Mouse (Mus musculus) skeletal muscle tissue, adult 2 months (tissue): ENCODE results near the gene Taf1d.
"Not testable (repeated sequence)": the region's sequence is repeated elsewhere in the genome, so short reads cannot be mapped to it uniquely, and the experiment has no call there.

Experiments used
- DNase-seq: peaks from one replicate; pipeline ENCODE4 v3.0.0-alpha.2; 2012; ENCODE audit warnings: low read depth, low spot score

Gene Taf1d

GRCm38 (mm10) chr9:15305503-15306397, at the start of gene Taf1d:
Gene Taf1d, plus strand, starts transcription at chr9:15306214.
- DNase-seq: peak; percentile 94

- DNase-seq: no peak
These were observed 49.8 kb upstream of the Taf1d start for GRCm38 (mm10) chr9:15256214-15256613.

- no peak for DNase-seq
These were observed 44.0 kb upstream of the Taf1d start for GRCm38 (mm10) chr9:15261980-15262379.

- DNase-seq: no peak
These were observed 42.5 kb upstream of the Taf1d start for GRCm38 (mm10) chr9:15263487-15263886.

GRCm38 (mm10) chr9:15273981-15274380, 32.0 kb upstream of the Taf1d start:
- no peak for DNase-seq

- DNase-seq: no peak
These were observed 29.2 kb upstream of the Taf1d start for GRCm38 (mm10) chr9:15276855-15277254.

- no peak for DNase-seq
These were observed 27.7 kb upstream of the Taf1d start for GRCm38 (mm10) chr9:15278343-15278742.

- no peak for DNase-seq
These were observed 26.8 kb upstream of the Taf1d start for GRCm38 (mm10) chr9:15279139-15279648.

- peak; percentile 95 for DNase-seq
These were observed 26.1 kb upstream of the Taf1d start, which contains the start of gene Med17 for GRCm38 (mm10) chr9:15279649-15280490. Gene Med17, minus strand, starts transcription at chr9:15279931.

- no peak for DNase-seq
These were observed 25.5 kb upstream of the Taf1d start for GRCm38 (mm10) chr9:15280491-15280879.

- no peak for DNase-seq
These were observed 20.6 kb upstream of the Taf1d start for GRCm38 (mm10) chr9:15285443-15285842.

- no peak for DNase-seq
These were observed 18.2 kb upstream of the Taf1d start for GRCm38 (mm10) chr9:15287846-15288245.

- DNase-seq: no peak
These were observed 17.6 kb upstream of the Taf1d start for GRCm38 (mm10) chr9:15288402-15288801.

- DNase-seq: no peak
These were observed 16.8 kb upstream of the Taf1d start for GRCm38 (mm10) chr9:15289251-15289650.

- DNase-seq: no peak
These were observed 8.9 kb upstream of the Taf1d start for GRCm38 (mm10) chr9:15297112-15297511.

- DNase-seq: no peak
These were observed 7.6 kb upstream of the Taf1d start for GRCm38 (mm10) chr9:15298451-15298850.

- DNase-seq: no peak
These were observed 6.0 kb upstream of the Taf1d start for GRCm38 (mm10) chr9:15300056-15300455.

GRCm38 (mm10) chr9:15301399-15301798, 4.6 kb upstream of the Taf1d start:
- peak; percentile 85 for DNase-seq

GRCm38 (mm10) chr9:15302006-15302405, 4.0 kb upstream of the Taf1d start:
- not testable (repeated sequence) for DNase-seq

GRCm38 (mm10) chr9:15302881-15303280, 3.1 kb upstream of the Taf1d start:
- DNase-seq: no peak

GRCm38 (mm10) chr9:15306398-15307119, 545 bp downstream of the Taf1d start, which contains the start of gene 4931406C07Rik:
Gene 4931406C07Rik, minus strand, starts transcription at chr9:15306448.
- peak; percentile 38 for DNase-seq
